17 mouse cellular contexts compared by ENCODE assay signal in genomic region chr3:104372374-104372773, GRCm38 (mm10).
DNase-seq lines count a peak whose midpoint lies in the region; ATAC-seq and TF ChIP-seq lines count a peak whose summit lies in the region.
"Had no signal": no experiment of that assay in that cellular context is flagged by ENCODE, and none has a peak within 500 bp of the region (broad histone marks: within the 10 kb centered on the region; RNA-seq: fewer than 3 reads in every experiment).

No protein-coding gene starts in this region.

- 30% methylated on average over 2 of the region's 2 CpGs for WGBS in heart, postnatal 0 days
- 42% methylated on average over 2 of the region's 2 CpGs for WGBS in lung, postnatal 0 days
- WGBS in intestine, postnatal 0 days = 75% methylated on average over 2 of the region's 2 CpGs

- no peak overlapping the region for H3K4me3 ChIP-seq in heart, postnatal 0 days (ENCODE audit: low read depth, low read length)
- H3K4me3 ChIP-seq in lung, postnatal 0 days (ENCODE audit: low read depth, low read length) = no peak overlapping the region
- no peak overlapping the region for H3K4me3 ChIP-seq in intestine, postnatal 0 days (ENCODE audit: low read depth, low read length)
- H3K4me3 ChIP-seq: embryonic facial prominence, embryonic 12.5 days; kidney, embryonic 15.5 days; neural tube, embryonic 13.5 days; stomach, embryonic 15.5 days had no signal

- peak overlapping the region; percentile 88 for H3K27ac ChIP-seq in heart, postnatal 0 days (ENCODE audit: low read depth)
- peak overlapping the region; percentile 64; the same call in 1 of the 2 replicates for H3K27ac ChIP-seq in lung, postnatal 0 days (ENCODE audit: low read length)
- no peak overlapping the region for H3K27ac ChIP-seq in intestine, postnatal 0 days (ENCODE audit: low read depth, low read length)
- H3K27ac ChIP-seq: embryonic facial prominence, embryonic 12.5 days; hindbrain, postnatal 0 days; kidney, embryonic 15.5 days; neural tube, embryonic 13.5 days; stomach, embryonic 15.5 days had no signal

- H3K9me3 ChIP-seq in heart, postnatal 0 days (replicated peaks; ENCODE audit: control insufficient read depth, low read length) = no peaks in the 10 kb centered on the region
- no peaks in the 10 kb centered on the region for H3K9me3 ChIP-seq in lung, postnatal 0 days (ENCODE audit: low read length)
- no peaks in the 10 kb centered on the region for H3K9me3 ChIP-seq in intestine, postnatal 0 days (ENCODE audit: control insufficient read depth)
- H3K9me3 ChIP-seq: embryonic facial prominence, embryonic 12.5 days; kidney, embryonic 15.5 days; neural tube, embryonic 13.5 days; stomach, embryonic 15.5 days had no signal

- CTCF ChIA-PET in Patski (lab: Charles Lee) = interaction anchor here (1.2 kb wide), 1 partner anchor 69 kb away, joined by 4 read pairs; no protein-coding TSS in a partner anchor

- TF ChIP-seq EP300 in heart, postnatal 0 days (IDR thresholded peaks at IDR 0.05; ENCODE audit: low read depth) = peak; percentile 96
- peak; percentile 100 for TF ChIP-seq EP300 in lung, postnatal 0 days (IDR thresholded peaks at IDR 0.05)

- ATAC-seq in Patski = peak; percentile 45
- ATAC-seq in heart, postnatal 0 days (ENCODE audit: insufficient read depth, low read depth) = peak; percentile 91
- ATAC-seq in lung, postnatal 0 days = peak; percentile 95
- no peak for ATAC-seq in intestine, postnatal 0 days
- ATAC-seq: hindbrain, postnatal 0 days had no signal

- DNase-seq in Patski (ENCODE audit: low read depth, low spot score) = no peak
- DNase-seq in heart, adult 9 months (ENCODE audit: low spot score in 2 of 2) = peak; percentile 60 to 70
- peak; percentile 97 for DNase-seq in heart, postnatal 0 days (ENCODE audit: low spot score)
- DNase-seq in lung, postnatal 0 days (ENCODE audit: low spot score) = peak; percentile 90
- DNase-seq in gastrocnemius, adult 18-20 months (ENCODE audit: low spot score) = no peak
- DNase-seq in thymus, postnatal 0 days (ENCODE audit: low spot score) = no peak
- DNase-seq: adrenal gland, postnatal 14 days; B cell, adult 2 months; cerebellum, adult 18-20 months; right cerebral cortex, postnatal 14 days; thymus, adult 2 months had no signal

- H3K9ac ChIP-seq in heart, postnatal 0 days (replicated peaks; ENCODE audit: low read depth, low read length) = no peak overlapping the region
- no peak overlapping the region for H3K9ac ChIP-seq in lung, postnatal 0 days (replicated peaks; ENCODE audit: low read depth)
- H3K9ac ChIP-seq in intestine, postnatal 0 days (ENCODE audit: low read depth, low read length) = no peak overlapping the region
- H3K9ac ChIP-seq: embryonic facial prominence, embryonic 12.5 days; kidney, embryonic 15.5 days; neural tube, embryonic 13.5 days; stomach, embryonic 15.5 days had no signal

- H3K4me2 ChIP-seq in heart, postnatal 0 days (ENCODE audit: low read depth, low read length) = no peak overlapping the region
- H3K4me2 ChIP-seq in lung, postnatal 0 days (replicated peaks; ENCODE audit: low read depth, low read length) = no peak overlapping the region
- no peak overlapping the region for H3K4me2 ChIP-seq in intestine, postnatal 0 days (replicated peaks; ENCODE audit: low read depth)
- H3K4me2 ChIP-seq: embryonic facial prominence, embryonic 12.5 days; kidney, embryonic 15.5 days; neural tube, embryonic 13.5 days; stomach, embryonic 15.5 days had no signal

- in situ Hi-C loops in Patski (cut with MboI; ENCODE audit: low pct_unique_long_range_greater_than_20kb) = no loop called here

- no peaks in the 10 kb centered on the region for H3K27me3 ChIP-seq in Patski
- no peaks in the 10 kb centered on the region for H3K27me3 ChIP-seq in heart, postnatal 0 days (ENCODE audit: control insufficient read depth, insufficient read depth, low read length)
- no peaks in the 10 kb centered on the region for H3K27me3 ChIP-seq in lung, postnatal 0 days (replicated peaks; ENCODE audit: insufficient read depth, low read length)
- no peaks in the 10 kb centered on the region for H3K27me3 ChIP-seq in intestine, postnatal 0 days (replicated peaks; ENCODE audit: control insufficient read depth, insufficient read depth, low read length)
- H3K27me3 ChIP-seq: embryonic facial prominence, embryonic 12.5 days; kidney, embryonic 15.5 days; neural tube, embryonic 13.5 days; stomach, embryonic 15.5 days had no signal

- no peak for TF ChIP-seq CTCF in Patski (IDR thresholded peaks at IDR 0.05)
- TF ChIP-seq CTCF in heart, postnatal 0 days (IDR thresholded peaks at IDR 0.05; ENCODE audit: low read depth) = no peak
- no peak for TF ChIP-seq CTCF in lung, postnatal 0 days (IDR thresholded peaks at IDR 0.05)
- no peak for TF ChIP-seq CTCF in intestine, postnatal 0 days (IDR thresholded peaks at IDR 0.05; ENCODE audit: low read depth)

- no peaks in the 10 kb centered on the region for H3K36me3 ChIP-seq in heart, postnatal 0 days (replicated peaks; ENCODE audit: control insufficient read depth, insufficient read depth, low read length)
- H3K36me3 ChIP-seq in lung, postnatal 0 days (ENCODE audit: insufficient read depth, low read length) = no peaks in the 10 kb centered on the region
- H3K36me3 ChIP-seq in intestine, postnatal 0 days (ENCODE audit: control insufficient read depth, insufficient read depth) = no peaks in the 10 kb centered on the region
- H3K36me3 ChIP-seq: embryonic facial prominence, embryonic 12.5 days; kidney, embryonic 15.5 days; neural tube, embryonic 13.5 days; stomach, embryonic 15.5 days had no signal

- POLR2A ChIA-PET in Patski (lab: Charles Lee) = no interaction called here

- H3K4me1 ChIP-seq in heart, postnatal 0 days (ENCODE audit: control insufficient read depth, insufficient read depth) = peaks cover 14% of the 10 kb centered on the region
- no peaks in the 10 kb centered on the region for H3K4me1 ChIP-seq in lung, postnatal 0 days (ENCODE audit: insufficient read depth, low read depth, low read length)
- no peaks in the 10 kb centered on the region for H3K4me1 ChIP-seq in intestine, postnatal 0 days (replicated peaks; ENCODE audit: control insufficient read depth, insufficient read depth, low read length)
- H3K4me1 ChIP-seq: stomach, embryonic 15.5 days had no signal

Comparison
In these comparisons a context has a peak if more than half of its experiments do, and no peak if none do; other contexts are left out.
1. DNase-seq: peak in heart, adult 9 months (2 of 2), heart, postnatal 0 days (single experiment) and lung, postnatal 0 days (single experiment); none in Patski (single experiment), gastrocnemius, adult 18-20 months (single experiment) and thymus, postnatal 0 days (single experiment).